Mouse (Mus musculus): ENCODE measurements at regions not wholly inside any gene's neighbourhood (a gene's known extent, or its start where the extent isn't known, plus 50 kb on each side); places are given as distances from the start of the nearest gene placed in this dataset.

DNA sequence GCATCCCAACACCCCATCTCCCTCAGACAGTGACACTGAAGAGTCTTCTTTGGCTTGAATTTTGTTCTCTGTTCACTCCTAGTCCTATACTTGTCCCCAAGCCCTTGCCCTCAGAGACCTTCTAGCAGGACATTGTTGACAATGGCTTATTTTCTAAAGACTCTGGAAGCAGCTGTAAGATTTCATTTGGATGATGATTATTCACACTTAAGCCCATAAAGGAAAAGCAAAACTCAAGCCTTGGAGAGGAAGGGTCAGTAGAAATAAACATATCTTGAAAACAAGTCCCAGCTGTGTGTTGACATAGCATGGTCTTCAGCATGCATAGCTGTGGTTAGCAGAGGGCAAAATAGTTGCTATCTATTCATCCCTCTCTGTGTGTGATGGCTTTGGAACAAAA, 59.9 kb upstream of the Cdh11 start:
- TF ChIP-seq CTCF (IDR thresholded peaks at IDR 0.05; ENCODE audit: low read depth, low read length) (no peak), EP300 (IDR thresholded peaks at IDR 0.05; ENCODE audit: insufficient read depth, low read depth, low read length) (no peak), POLR2A (IDR thresholded peaks at IDR 0.05; ENCODE audit: insufficient read depth, low read length) (no peak)
- no peaks in the 10 kb centered on the region for H3K36me3 ChIP-seq (ENCODE audit: control insufficient read depth, insufficient read depth, low read length, poor library complexity, severe bottlenecking)
- no peaks in the 10 kb centered on the region for H3K9me3 ChIP-seq (replicated peaks; ENCODE audit: control insufficient read depth, insufficient read depth, low read length, poor library complexity, severe bottlenecking)
- no peak overlapping the region for H3K27ac ChIP-seq (ENCODE audit: insufficient read depth, low read length)
- H3K27me3 ChIP-seq (ENCODE audit: control insufficient read depth, insufficient read depth, low read length, poor library complexity, severe bottlenecking), result no peaks in the 10 kb centered on the region; the same call in 1 of the 2 replicates
- H3K4me1 ChIP-seq (ENCODE audit: control insufficient read depth, insufficient read depth, low read length), result no peaks in the 10 kb centered on the region
- no peak overlapping the region for H3K9ac ChIP-seq (ENCODE audit: low read depth, poor library complexity, severe bottlenecking)
- no peak overlapping the region for H3K4me3 ChIP-seq (ENCODE audit: low read depth, low read length)

DNA sequence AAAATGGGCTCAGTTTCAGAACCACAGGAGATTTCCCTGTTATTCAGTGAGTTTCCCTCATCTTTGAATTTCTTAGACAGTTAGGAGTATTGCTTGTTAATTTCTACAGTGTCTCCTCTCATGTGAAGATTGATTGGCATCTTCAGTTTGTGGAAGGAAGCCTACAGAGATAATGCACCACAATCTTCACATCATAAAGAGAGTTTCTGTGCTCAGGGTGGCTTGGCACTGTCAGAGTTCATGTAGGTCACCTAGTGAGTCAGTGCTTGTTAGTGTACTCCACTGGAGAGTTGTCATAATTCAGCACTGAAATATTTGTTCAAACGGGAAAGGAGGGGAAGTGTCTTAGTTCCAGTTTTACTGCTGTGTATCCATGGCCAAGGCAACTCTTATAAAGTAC, 74.6 kb upstream of the Cdh11 start:
- Histone ChIP-seq H3K36me3 (ENCODE audit: control insufficient read depth, insufficient read depth, low read length, poor library complexity, severe bottlenecking) (no peaks in the 10 kb centered on the region), H3K27ac (ENCODE audit: insufficient read depth, low read length) (no peak overlapping the region), H3K9ac (ENCODE audit: low read depth, poor library complexity, severe bottlenecking) (no peak overlapping the region), H3K4me3 (ENCODE audit: low read depth, low read length) (no peak overlapping the region), H3K4me1 (ENCODE audit: control insufficient read depth, insufficient read depth, low read length) (no peaks in the 10 kb centered on the region), H3K9me3 (replicated peaks; ENCODE audit: control insufficient read depth, insufficient read depth, low read length, poor library complexity, severe bottlenecking) (no peaks in the 10 kb centered on the region), H3K27me3 (ENCODE audit: control insufficient read depth, insufficient read depth, low read length, poor library complexity, severe bottlenecking) (no peaks in the 10 kb centered on the region; the same call in 1 of the 2 replicates)
- TF ChIP-seq CTCF (IDR thresholded peaks at IDR 0.05; ENCODE audit: low read depth, low read length) (no peak), EP300 (IDR thresholded peaks at IDR 0.05; ENCODE audit: insufficient read depth, low read depth, low read length) (no peak), POLR2A (IDR thresholded peaks at IDR 0.05; ENCODE audit: insufficient read depth, low read length) (no peak)

- Histone ChIP-seq H3K9me3 (replicated peaks; ENCODE audit: control insufficient read depth, insufficient read depth, low read length, poor library complexity, severe bottlenecking) (no peaks in the 10 kb centered on the region), H3K4me1 (ENCODE audit: control insufficient read depth, insufficient read depth, low read length) (no peaks in the 10 kb centered on the region), H3K27ac (ENCODE audit: insufficient read depth, low read length) (no peak overlapping the region), H3K9ac (ENCODE audit: low read depth, poor library complexity, severe bottlenecking) (no peak overlapping the region), H3K4me3 (ENCODE audit: low read depth, low read length) (no peak overlapping the region), H3K27me3 (ENCODE audit: control insufficient read depth, insufficient read depth, low read length, poor library complexity, severe bottlenecking) (no peaks in the 10 kb centered on the region), H3K36me3 (ENCODE audit: control insufficient read depth, insufficient read depth, low read length, poor library complexity, severe bottlenecking) (no peaks in the 10 kb centered on the region)
- no peak for TF ChIP-seq CTCF (IDR thresholded peaks at IDR 0.05; ENCODE audit: low read depth, low read length)
- TF ChIP-seq POLR2A (IDR thresholded peaks at IDR 0.05; ENCODE audit: insufficient read depth, low read length), result no peak
- no peak for TF ChIP-seq EP300 (IDR thresholded peaks at IDR 0.05; ENCODE audit: insufficient read depth, low read depth, low read length)
Observed at GRCm38 (mm10) chr8:102899525-102899924, 114.1 kb upstream of the Cdh11 start.

DNA sequence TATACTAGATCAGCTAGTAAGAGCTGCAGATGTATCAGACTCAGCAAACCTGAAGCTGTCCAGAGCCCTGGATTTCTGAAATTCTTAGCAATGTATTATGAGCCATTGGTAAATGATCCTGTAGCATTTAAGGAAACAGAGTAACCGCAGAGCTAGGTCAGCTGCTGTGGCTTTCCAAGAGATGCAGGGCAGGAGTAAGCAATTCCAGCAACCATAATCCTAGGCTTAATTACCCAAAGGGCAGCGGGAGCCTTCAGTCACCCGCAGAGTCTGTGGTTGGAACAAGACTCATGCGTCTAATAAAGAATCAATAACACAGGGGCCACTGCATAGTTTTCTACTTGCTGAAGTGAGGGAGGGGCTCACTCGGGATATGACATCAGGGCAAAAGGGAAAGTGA, 115.2 kb upstream of the Cdh11 start:
- H3K9ac ChIP-seq (ENCODE audit: low read depth, poor library complexity, severe bottlenecking), result no peak overlapping the region
- H3K4me1 ChIP-seq (ENCODE audit: control insufficient read depth, insufficient read depth, low read length), result no peaks in the 10 kb centered on the region
- H3K4me3 ChIP-seq (ENCODE audit: low read depth, low read length), result no peak overlapping the region
- H3K9me3 ChIP-seq (replicated peaks; ENCODE audit: control insufficient read depth, insufficient read depth, low read length, poor library complexity, severe bottlenecking), result no peaks in the 10 kb centered on the region
- H3K36me3 ChIP-seq (ENCODE audit: control insufficient read depth, insufficient read depth, low read length, poor library complexity, severe bottlenecking), result no peaks in the 10 kb centered on the region
- no peaks in the 10 kb centered on the region for H3K27me3 ChIP-seq (ENCODE audit: control insufficient read depth, insufficient read depth, low read length, poor library complexity, severe bottlenecking)
- no peak for TF ChIP-seq POLR2A (IDR thresholded peaks at IDR 0.05; ENCODE audit: insufficient read depth, low read length)
- no peak for TF ChIP-seq EP300 (IDR thresholded peaks at IDR 0.05; ENCODE audit: insufficient read depth, low read depth, low read length)
- no peak for TF ChIP-seq CTCF (IDR thresholded peaks at IDR 0.05; ENCODE audit: low read depth, low read length)
- no peak overlapping the region for H3K27ac ChIP-seq (ENCODE audit: insufficient read depth, low read length)

GRCm38 (mm10) chr8:102907444-102907843, 122.0 kb upstream of the Cdh11 start:
- no peaks in the 10 kb centered on the region for H3K36me3 ChIP-seq (ENCODE audit: control insufficient read depth, insufficient read depth, low read length, poor library complexity, severe bottlenecking)
- H3K27ac ChIP-seq (ENCODE audit: insufficient read depth, low read length), result no peak overlapping the region
- no peak overlapping the region for H3K4me3 ChIP-seq (ENCODE audit: low read depth, low read length)
- no peaks in the 10 kb centered on the region for H3K9me3 ChIP-seq (replicated peaks; ENCODE audit: control insufficient read depth, insufficient read depth, low read length, poor library complexity, severe bottlenecking)
- no peaks in the 10 kb centered on the region for H3K27me3 ChIP-seq (ENCODE audit: control insufficient read depth, insufficient read depth, low read length, poor library complexity, severe bottlenecking)
- no peak overlapping the region for H3K9ac ChIP-seq (ENCODE audit: low read depth, poor library complexity, severe bottlenecking)
- no peaks in the 10 kb centered on the region for H3K4me1 ChIP-seq (ENCODE audit: control insufficient read depth, insufficient read depth, low read length)
- no peak for TF ChIP-seq EP300 (IDR thresholded peaks at IDR 0.05; ENCODE audit: insufficient read depth, low read depth, low read length)
- no peak for TF ChIP-seq POLR2A (IDR thresholded peaks at IDR 0.05; ENCODE audit: insufficient read depth, low read length)
- TF ChIP-seq CTCF (IDR thresholded peaks at IDR 0.05; ENCODE audit: low read depth, low read length), result no peak

GRCm38 (mm10) chr8:102931342-102931835, 145.9 kb upstream of the Cdh11 start:
- H3K4me1 ChIP-seq (ENCODE audit: control insufficient read depth, insufficient read depth, low read length), result no peaks in the 10 kb centered on the region
- H3K4me3 ChIP-seq (ENCODE audit: low read depth, low read length), result no peak overlapping the region
- TF ChIP-seq POLR2A (IDR thresholded peaks at IDR 0.05; ENCODE audit: insufficient read depth, low read length), result no peak
- no peak for TF ChIP-seq EP300 (IDR thresholded peaks at IDR 0.05; ENCODE audit: insufficient read depth, low read depth, low read length)
- TF ChIP-seq CTCF (IDR thresholded peaks at IDR 0.05; ENCODE audit: low read depth, low read length), result no peak
- no peaks in the 10 kb centered on the region; the same call in 1 of the 2 replicates for H3K27me3 ChIP-seq (ENCODE audit: control insufficient read depth, insufficient read depth, low read length, poor library complexity, severe bottlenecking)
- H3K9ac ChIP-seq (ENCODE audit: low read depth, poor library complexity, severe bottlenecking), result no peak overlapping the region
- H3K9me3 ChIP-seq (replicated peaks; ENCODE audit: control insufficient read depth, insufficient read depth, low read length, poor library complexity, severe bottlenecking), result no peaks in the 10 kb centered on the region
- H3K27ac ChIP-seq (ENCODE audit: insufficient read depth, low read length), result no peak overlapping the region
- no peaks in the 10 kb centered on the region for H3K36me3 ChIP-seq (ENCODE audit: control insufficient read depth, insufficient read depth, low read length, poor library complexity, severe bottlenecking)
